Mouse (Mus musculus): Measurements from ENCODE around the gene Mamdc2.

Gene Mamdc2

DNA sequence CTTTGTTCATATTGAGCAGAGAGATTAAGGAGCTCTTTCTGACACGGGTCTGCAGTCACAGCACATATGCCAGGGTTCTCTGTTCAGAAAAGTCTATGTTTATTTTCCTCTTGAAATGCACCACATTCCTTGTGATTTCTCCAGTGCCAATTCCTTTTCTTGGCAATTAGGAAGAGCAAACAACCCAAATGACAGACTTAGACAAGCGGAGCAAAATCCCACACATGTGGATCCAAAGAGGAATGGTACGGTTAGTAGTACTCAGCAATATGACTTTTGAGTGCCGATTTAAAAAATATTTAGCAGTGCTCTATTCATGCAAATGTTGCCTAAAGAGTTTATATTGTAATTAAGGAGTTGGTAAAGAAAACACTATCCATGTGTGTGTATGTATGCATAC is 87.7 kb downstream of the Mamdc2 start:
- DNase-seq (ENCODE audit: low read depth, low spot score): no peak

DNA sequence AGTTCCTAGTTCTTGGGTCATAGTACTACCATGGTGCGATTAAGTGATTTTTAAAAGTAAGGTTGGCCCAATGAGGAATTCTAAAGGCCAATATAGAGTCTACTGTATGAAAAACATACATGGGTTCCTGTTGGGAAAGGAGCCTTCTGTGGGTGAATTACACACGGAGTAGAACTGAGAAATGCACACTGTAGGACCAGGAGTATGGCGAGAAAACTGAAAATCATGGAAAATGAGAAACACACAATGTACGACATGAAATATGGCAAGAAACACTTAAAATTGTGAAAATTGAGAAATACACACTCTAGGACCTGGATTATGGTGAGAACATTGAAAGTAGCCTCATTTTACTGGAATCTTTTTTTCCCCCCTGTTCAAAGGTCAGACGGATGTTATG is 91.0 kb downstream of the Mamdc2 start:
- DNase-seq (ENCODE audit: low read depth, low spot score): no peak

DNA sequence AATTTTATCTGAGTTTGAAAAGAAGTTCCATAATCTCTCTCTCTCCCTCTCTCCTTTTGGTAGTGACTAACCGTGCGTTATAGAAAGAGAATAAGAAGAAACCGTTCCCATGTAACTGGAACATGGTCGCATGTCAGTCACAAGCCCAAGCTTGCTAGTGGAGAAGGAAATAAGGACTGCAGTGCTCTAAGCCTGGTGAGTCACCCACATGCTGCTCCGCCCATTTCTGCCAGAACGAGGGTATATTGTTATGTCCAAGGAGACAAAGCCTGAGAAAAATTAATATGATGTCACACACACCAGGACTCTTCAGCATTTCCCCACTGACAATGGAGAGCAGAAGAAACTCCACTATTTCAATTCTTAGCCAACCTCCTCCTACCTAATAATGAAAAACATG is 93.5 kb downstream of the Mamdc2 start:
- DNase-seq (ENCODE audit: low read depth, low spot score): no peak

GRCm38 (mm10) chr19:23353881-23354401 is 94.3 kb downstream of the Mamdc2 start:
- no peak for DNase-seq (ENCODE audit: low read depth, low spot score)

GRCm38 (mm10) chr19:23353161-23353560 is 95.1 kb downstream of the Mamdc2 start:
- no peak for DNase-seq (ENCODE audit: low read depth, low spot score)

- DNase-seq (ENCODE audit: low read depth, low spot score): no peak
These were observed 96.3 kb downstream of the Mamdc2 start for GRCm38 (mm10) chr19:23351808-23352491.

GRCm38 (mm10) chr19:23349930-23350329 is 98.3 kb downstream of the Mamdc2 start:
- DNase-seq (ENCODE audit: low read depth, low spot score): no peak

GRCm38 (mm10) chr19:23342782-23343181 is 105.5 kb downstream of the Mamdc2 start:
- DNase-seq (ENCODE audit: low read depth, low spot score): no peak

GRCm38 (mm10) chr19:23332883-23333282 is 115.4 kb downstream of the Mamdc2 start:
- DNase-seq (ENCODE audit: low read depth, low spot score): no peak

GRCm38 (mm10) chr19:23330842-23331241 is 117.4 kb downstream of the Mamdc2 start:
- DNase-seq (ENCODE audit: low read depth, low spot score): no peak

- DNase-seq (ENCODE audit: low read depth, low spot score): no peak
These were observed 118.9 kb downstream of the Mamdc2 start for GRCm38 (mm10) chr19:23329346-23329745.

DNA sequence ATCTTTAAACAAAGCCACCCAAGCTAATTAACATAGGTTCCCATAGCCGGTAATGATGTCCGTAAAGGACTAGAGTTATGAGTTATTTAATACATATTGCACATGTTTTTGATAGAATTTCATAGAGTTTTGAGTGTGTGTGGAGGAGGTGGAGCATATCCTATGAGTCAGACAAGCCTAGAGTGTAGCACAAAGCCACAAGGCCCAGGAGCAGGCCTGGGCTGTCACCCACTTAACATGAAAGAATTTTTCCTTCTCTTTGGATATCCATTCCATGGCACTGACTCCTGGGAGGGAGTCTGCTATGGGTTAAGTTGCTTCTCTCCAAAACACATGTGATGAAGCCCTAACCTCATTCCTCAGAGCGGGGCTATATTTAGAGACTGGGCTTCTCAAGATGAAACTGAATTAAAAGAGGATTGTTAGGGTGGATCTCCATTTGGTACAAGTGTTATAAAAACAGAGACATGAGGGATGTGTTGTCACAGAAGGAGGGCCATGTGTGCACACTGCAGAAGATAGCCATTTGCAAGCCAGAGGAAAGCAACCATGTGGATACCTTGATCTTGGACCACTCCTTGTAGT is 121.1 kb downstream of the Mamdc2 start:
- DNase-seq (ENCODE audit: low read depth, low spot score): no peak

DNA sequence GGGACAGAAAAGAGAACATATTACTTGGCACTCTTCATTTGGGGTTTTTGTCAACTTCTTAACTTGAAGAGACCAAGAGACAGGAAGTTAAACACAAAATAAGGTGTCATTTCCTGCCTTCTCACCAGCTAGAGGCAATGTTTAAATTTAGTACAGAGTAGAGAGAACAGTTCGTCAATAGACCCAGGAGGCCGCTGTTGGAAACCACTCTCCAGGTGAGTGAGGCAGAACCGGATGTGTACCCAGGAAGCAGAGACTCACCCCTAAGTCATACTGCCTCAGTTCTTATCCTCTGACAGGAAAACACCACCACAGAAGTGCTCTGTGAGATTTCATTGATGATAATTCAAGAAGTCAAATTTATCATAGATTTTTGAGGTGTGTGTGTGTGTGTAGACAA is 125.1 kb downstream of the Mamdc2 start:
- peak; percentile 89 for DNase-seq (ENCODE audit: low read depth, low spot score)

GRCm38 (mm10) chr19:23317989-23318358 is 130.3 kb downstream of the Mamdc2 start:
- DNase-seq (ENCODE audit: low read depth, low spot score): no peak

GRCm38 (mm10) chr19:23317295-23317988 is 130.8 kb downstream of the Mamdc2 start:
- DNase-seq (ENCODE audit: low read depth, low spot score): no peak

- DNase-seq (ENCODE audit: low read depth, low spot score): no peak
These were observed 131.4 kb downstream of the Mamdc2 start for GRCm38 (mm10) chr19:23316851-23317250.

DNA sequence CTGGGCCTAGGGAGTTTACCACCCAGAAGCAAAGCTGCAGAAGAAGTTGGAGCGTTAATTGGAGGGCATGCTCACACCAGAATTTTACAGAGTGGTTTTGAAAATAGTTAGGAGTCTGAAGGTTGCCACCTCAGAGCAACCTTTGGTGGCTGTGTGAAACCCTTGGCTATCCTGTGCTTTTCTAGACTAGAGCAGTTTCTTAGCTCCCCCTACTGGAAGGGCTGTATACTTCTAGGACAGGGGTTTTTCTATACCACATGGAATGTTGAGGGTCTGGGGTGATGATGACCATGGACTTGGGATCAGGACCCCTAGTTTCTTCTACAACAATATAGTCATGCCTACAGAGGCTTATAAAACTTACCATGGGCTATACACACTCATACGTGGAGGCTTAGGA is 138.3 kb downstream of the Mamdc2 start:
- no peak for DNase-seq (ENCODE audit: low read depth, low spot score)

DNA sequence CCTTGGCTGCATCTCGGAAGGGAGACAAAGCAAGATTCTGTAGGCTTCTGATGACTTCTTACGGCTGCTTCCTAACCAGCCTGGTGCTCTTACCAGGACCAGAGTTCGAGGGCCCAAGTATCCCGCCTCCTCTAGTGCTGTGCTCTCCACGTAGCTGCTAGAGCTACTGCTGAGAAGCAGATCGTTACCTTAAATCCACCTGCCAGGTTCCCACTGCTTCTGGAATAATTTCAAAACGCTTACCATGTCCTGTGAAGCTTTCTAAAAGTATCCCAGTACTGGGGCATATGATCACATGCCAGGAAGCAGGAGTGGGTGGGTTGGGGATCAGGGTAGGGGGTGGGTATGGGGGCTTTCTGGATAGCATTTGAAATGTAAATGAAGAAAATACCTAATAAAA is 141.6 kb downstream of the Mamdc2 start:
- DNase-seq (ENCODE audit: low read depth, low spot score): no peak

- DNase-seq (ENCODE audit: low read depth, low spot score): no peak
These were observed 148.3 kb downstream of the Mamdc2 start for GRCm38 (mm10) chr19:23299987-23300386.

- DNase-seq (ENCODE audit: low read depth, low spot score): no peak
These were observed 149.3 kb downstream of the Mamdc2 start for GRCm38 (mm10) chr19:23298917-23299316.

- DNase-seq (ENCODE audit: low read depth, low spot score): no peak
These were observed 151.1 kb downstream of the Mamdc2 start for GRCm38 (mm10) chr19:23297191-23297590.

DNA sequence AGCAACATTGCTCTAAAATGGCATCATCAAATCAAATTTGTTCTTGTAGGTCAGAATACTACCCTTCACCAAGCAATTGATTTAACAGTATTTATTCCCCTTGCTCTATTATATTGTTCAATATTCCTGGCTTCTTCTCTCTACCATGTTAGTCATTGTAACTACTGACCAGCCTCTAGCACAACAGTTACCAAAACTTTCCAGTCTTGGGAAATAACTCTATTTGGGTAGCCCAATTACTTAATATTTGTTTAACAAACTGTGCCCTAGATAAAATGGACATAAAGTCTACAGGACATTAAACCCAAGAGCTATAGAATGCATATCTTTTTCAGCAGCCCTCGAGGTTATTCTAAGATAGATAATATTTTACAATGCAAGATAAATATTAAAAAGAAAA is 159.0 kb downstream of the Mamdc2 start:
- no peak for DNase-seq (ENCODE audit: low read depth, low spot score)
